Comparison of ENCODE assay signal across 12 mouse cellular contexts in genomic region chr15:41347221-41347620, GRCm38 (mm10).
"Had no signal": no experiment of that assay in that cellular context is flagged by ENCODE, and none has a peak within 500 bp of the region (broad histone marks: within the 10 kb centered on the region; RNA-seq: fewer than 3 reads in every experiment).

No protein-coding gene starts in this region.

- DNase-seq: lung, adult 18-20 months; lung, embryonic 14.5 days; lung, postnatal 10 days; lung, postnatal 4 days; midbrain, embryonic 14.5 days; retina, postnatal 1 day; right cerebral cortex, adult 18-20 months; right cerebral cortex, postnatal 14 days; thymus, adult 2 months; thymus, postnatal 25 days; thymus, postnatal 4 days had no signal

- ATAC-seq: midbrain, embryonic 16.5 days had no signal
